Mouse (Mus musculus): ENCODE results near the gene Ap4m1. TPM values are rescaled to one million over a fixed set of nuclear protein-coding genes. Genes with fewer than 3 reads are reported as not detected.

Gene Ap4m1
- polyA plus RNA-seq, 1 experiment: 10.4 TPM

- Histone ChIP-seq H3K27me3 (ENCODE audit: control insufficient read depth, insufficient read depth, insufficient read length) (no peaks in the 10 kb centered on the region), H3K4me2 (ENCODE audit: low read depth) (peak within 1 kb of the TSS; percentile 95), H3K36me3 (ENCODE audit: control insufficient read depth, insufficient read depth) (peaks cover 20% of the 10 kb centered on the region), H3ac (ENCODE audit: control insufficient read depth, insufficient read length) (peak within 1 kb of the TSS; percentile 40), H3K79me2 (ENCODE audit: control insufficient read depth, insufficient read depth) (peaks cover 18% of the 10 kb centered on the region), H3K4me3 (peak within 1 kb of the TSS; percentile 88)
- TF ChIP-seq POLR2AphosphoS2 (IDR thresholded peaks at IDR 0.05; ENCODE audit: insufficient read length, low read depth) (peak; percentile 88), POLR2A (IDR thresholded peaks at IDR 0.05; ENCODE audit: insufficient read length, low read depth) (peak; percentile 93), REST (IDR thresholded peaks at IDR 0.05; ENCODE audit: insufficient read depth, insufficient read length) (peak; percentile 29), CEBPB (IDR thresholded peaks at IDR 0.05; ENCODE audit: insufficient read depth, poor library complexity, severe bottlenecking) (no peak), USF1 (IDR thresholded peaks at IDR 0.05; ENCODE audit: low read depth) (no peak), MYOD1 (IDR thresholded peaks at IDR 0.05; ENCODE audit: control insufficient read depth in 1 of 3, insufficient read length in 2 of 3, low read depth in 2 of 3) (peak in 2 of 3 experiments; percentile 74 to 96), TCF3 (IDR thresholded peaks at IDR 0.05; ENCODE audit: insufficient read length, low read depth) (no peak), MYOG (IDR thresholded peaks at IDR 0.05; ENCODE audit: control insufficient read depth in 1 of 3, insufficient read depth in 1 of 3, insufficient read length in 2 of 3, low read depth in 2 of 3) (peak in 2 of 3 experiments; percentile 71 to 77)
Measured at GRCm38 (mm10) chr5:138160842-138161665, 10.7 kb upstream of the Ap4m1 start, which contains the start of gene Cops6. Gene Cops6 (plus strand): TSS chr5:138161071.

GRCm38 (mm10) chr5:138163046-138163445, 8.8 kb upstream of the Ap4m1 start:
- no peak overlapping the region for H3ac ChIP-seq (ENCODE audit: control insufficient read depth, insufficient read length)
- H3K27me3 ChIP-seq (ENCODE audit: control insufficient read depth, insufficient read depth, insufficient read length): no peaks in the 10 kb centered on the region
- H3K4me2 ChIP-seq (ENCODE audit: low read depth): no peak overlapping the region
- TF ChIP-seq TCF12 (IDR thresholded peaks at IDR 0.05; ENCODE audit: insufficient read depth, poor library complexity, severe bottlenecking): no peak
- no peak for TF ChIP-seq MYOG (IDR thresholded peaks at IDR 0.05; ENCODE audit: control insufficient read depth in 1 of 3, insufficient read depth in 1 of 3, insufficient read length in 2 of 3, low read depth in 2 of 3)
- TF ChIP-seq E2F4 (IDR thresholded peaks at IDR 0.05; ENCODE audit: insufficient read depth): no peak
- H3K36me3 ChIP-seq (ENCODE audit: control insufficient read depth, insufficient read depth): peaks cover 27% of the 10 kb centered on the region
- no peak overlapping the region for H3K4me3 ChIP-seq
- H3K79me2 ChIP-seq (ENCODE audit: control insufficient read depth, insufficient read depth): peaks cover 18% of the 10 kb centered on the region

- peaks cover 18% of the 10 kb centered on the region for H3K79me2 ChIP-seq (ENCODE audit: control insufficient read depth, insufficient read depth)
- no peak overlapping the region for H3ac ChIP-seq (ENCODE audit: control insufficient read depth, insufficient read length)
- no peak for TF ChIP-seq MYOG (IDR thresholded peaks at IDR 0.05; ENCODE audit: control insufficient read depth in 1 of 3, insufficient read depth in 1 of 3, insufficient read length in 2 of 3, low read depth in 2 of 3)
- TF ChIP-seq POLR2AphosphoS2 (IDR thresholded peaks at IDR 0.05; ENCODE audit: insufficient read length, low read depth): peak; percentile 57
- no peaks in the 10 kb centered on the region for H3K27me3 ChIP-seq (ENCODE audit: control insufficient read depth, insufficient read depth, insufficient read length)
- no peak overlapping the region for H3K4me2 ChIP-seq (ENCODE audit: low read depth)
- H3K36me3 ChIP-seq (ENCODE audit: control insufficient read depth, insufficient read depth): peaks cover 30% of the 10 kb centered on the region
- H3K4me3 ChIP-seq: no peak overlapping the region
Measured at GRCm38 (mm10) chr5:138163610-138164009, 8.2 kb upstream of the Ap4m1 start.

GRCm38 (mm10) chr5:138165594-138165993, 6.2 kb upstream of the Ap4m1 start:
- TF ChIP-seq SRF (IDR thresholded peaks at IDR 0.05; ENCODE audit: control insufficient read depth, insufficient read length, low read depth) (no peak), POLR2AphosphoS2 (IDR thresholded peaks at IDR 0.05; ENCODE audit: insufficient read length, low read depth) (peak; percentile 48), POLR2A (IDR thresholded peaks at IDR 0.05; ENCODE audit: insufficient read length, low read depth) (peak; percentile 19)

GRCm38 (mm10) chr5:138170936-138171561, 753 bp upstream of the Ap4m1 start:
- Histone ChIP-seq H3K4me3 (peak overlapping the region; percentile 92), H3K79me2 (ENCODE audit: control insufficient read depth, insufficient read depth) (peaks cover 19% of the 10 kb centered on the region), H3K27me3 (ENCODE audit: control insufficient read depth, insufficient read depth, insufficient read length) (no peaks in the 10 kb centered on the region), H3ac (ENCODE audit: control insufficient read depth, insufficient read length) (peak overlapping the region; percentile 34), H3K4me2 (ENCODE audit: low read depth) (peak overlapping the region; percentile 94), H3K36me3 (ENCODE audit: control insufficient read depth, insufficient read depth) (peaks cover 18% of the 10 kb centered on the region)
- TF ChIP-seq POLR2AphosphoS2 (IDR thresholded peaks at IDR 0.05; ENCODE audit: insufficient read length, low read depth): peak; percentile 54
- TF ChIP-seq POLR2A (IDR thresholded peaks at IDR 0.05; ENCODE audit: insufficient read length, low read depth): peak; percentile 57
- no peak for TF ChIP-seq REST (IDR thresholded peaks at IDR 0.05; ENCODE audit: insufficient read depth, insufficient read length)
- no peak for TF ChIP-seq TCF12 (IDR thresholded peaks at IDR 0.05; ENCODE audit: insufficient read depth, poor library complexity, severe bottlenecking)
- TF ChIP-seq USF1 (IDR thresholded peaks at IDR 0.05; ENCODE audit: low read depth): peak; percentile 24
- peak; percentile 96 for TF ChIP-seq MAX (IDR thresholded peaks at IDR 0.05; ENCODE audit: low read depth)
- TF ChIP-seq MYOD1 (IDR thresholded peaks at IDR 0.05; ENCODE audit: control insufficient read depth in 1 of 3, insufficient read length in 2 of 3, low read depth in 2 of 3): peak in 1 of 3 experiments; percentile 20
- no peak for TF ChIP-seq CEBPB (IDR thresholded peaks at IDR 0.05; ENCODE audit: insufficient read depth, poor library complexity, severe bottlenecking)
- TF ChIP-seq MYOG (IDR thresholded peaks at IDR 0.05; ENCODE audit: control insufficient read depth in 1 of 3, insufficient read depth in 1 of 3, insufficient read length in 2 of 3, low read depth in 2 of 3): peak in 1 of 3 experiments; percentile 33
- no peak for TF ChIP-seq TCF3 (IDR thresholded peaks at IDR 0.05; ENCODE audit: insufficient read length, low read depth)
- peak; percentile 59 for TF ChIP-seq SRF (IDR thresholded peaks at IDR 0.05; ENCODE audit: control insufficient read depth, insufficient read length, low read depth)
- peak; percentile 66 for TF ChIP-seq E2F4 (IDR thresholded peaks at IDR 0.05; ENCODE audit: insufficient read depth)

More at GRCm38 (mm10) chr5:138165594-138165993, 6.2 kb upstream of the Ap4m1 start:
- no peak overlapping the region for H3K4me2 ChIP-seq (ENCODE audit: low read depth)
- no peaks in the 10 kb centered on the region for H3K27me3 ChIP-seq (ENCODE audit: control insufficient read depth, insufficient read depth, insufficient read length)
- no peak overlapping the region for H3K4me3 ChIP-seq
- H3ac ChIP-seq (ENCODE audit: control insufficient read depth, insufficient read length): no peak overlapping the region
- H3K79me2 ChIP-seq (ENCODE audit: control insufficient read depth, insufficient read depth): peaks cover 35% of the 10 kb centered on the region
- peaks cover 30% of the 10 kb centered on the region for H3K36me3 ChIP-seq (ENCODE audit: control insufficient read depth, insufficient read depth)

Data from myocyte (in vitro differentiated cells).